Mouse (Mus musculus): ENCODE measurements around the gene Gm14410. TPM values are rescaled to one million over a fixed set of nuclear protein-coding genes. Genes with fewer than 3 reads are reported as not detected.
"Not testable (repeated sequence)": the region's sequence is repeated elsewhere in the genome, so short reads cannot be mapped to it uniquely, and the experiment has no call there.

Gm14410 gene
- polyA plus RNA-seq (2015; fragmentation: Nextera tagmentation; extraction: Ambion mirVana): 4.2 and 5.0 TPM in 2 replicates

DNA sequence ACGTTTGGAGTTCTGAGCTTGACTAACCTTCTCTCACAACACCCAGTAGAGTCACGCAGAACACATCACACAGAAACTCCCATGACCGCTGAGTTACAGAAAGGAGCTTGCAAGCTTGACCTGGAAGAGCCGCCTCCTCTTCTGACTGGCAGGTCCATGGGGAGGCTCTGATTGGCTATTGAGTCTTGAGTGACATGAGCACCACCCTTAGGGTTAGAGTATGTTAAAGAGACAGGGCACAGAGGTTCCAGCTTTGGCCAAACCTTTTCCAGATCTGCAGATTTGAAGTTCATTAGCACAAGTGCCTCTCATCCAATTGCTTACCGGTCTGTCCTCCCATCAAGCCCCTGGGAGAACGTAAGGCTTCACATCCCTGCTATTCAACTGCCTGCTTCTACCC is at the start of gene Gm14410:
Gm14410 (minus strand) TSS at position 81 of the 400 bp plus-strand sequence.
- not testable (repeated sequence) for H3K27me3 ChIP-seq (ENCODE audit: insufficient read depth, low read length); H3K9me3 ChIP-seq (ENCODE audit: low read length); H3K4me1 ChIP-seq (ENCODE audit: insufficient read depth); H3K4me2 ChIP-seq (ENCODE audit: low read depth, low read length); H3K36me3 ChIP-seq (replicated peaks; ENCODE audit: insufficient read depth, low read length); ATAC-seq; DNase-seq; H3K9ac ChIP-seq (replicated peaks); H3K27ac ChIP-seq (ENCODE audit: low read depth)
- WGBS (ENCODE audit: insufficient replicate concordance): 7% methylated on average over 3 of the region's 6 CpGs
- H3K4me3 ChIP-seq (ENCODE audit: low read depth, low read length): 0 out of 2 replicates have a peak within 1 kb of the TSS, but pooled peaks have one; percentile 31

- ATAC-seq; DNase-seq; H3K27ac ChIP-seq (ENCODE audit: low read depth); H3K9ac ChIP-seq (replicated peaks); H3K9me3 ChIP-seq (ENCODE audit: low read length); H3K4me2 ChIP-seq (ENCODE audit: low read depth, low read length); H3K27me3 ChIP-seq (ENCODE audit: insufficient read depth, low read length); H3K4me3 ChIP-seq (ENCODE audit: low read depth, low read length); H3K36me3 ChIP-seq (replicated peaks; ENCODE audit: insufficient read depth, low read length); H3K4me1 ChIP-seq (ENCODE audit: insufficient read depth): not testable (repeated sequence)
- WGBS (ENCODE audit: insufficient replicate concordance): 84% methylated on average over 2 of the region's 2 CpGs
These were observed 41.2 kb upstream of the Gm14410 start for GRCm38 (mm10) chr2:177247449-177247848.

DNA sequence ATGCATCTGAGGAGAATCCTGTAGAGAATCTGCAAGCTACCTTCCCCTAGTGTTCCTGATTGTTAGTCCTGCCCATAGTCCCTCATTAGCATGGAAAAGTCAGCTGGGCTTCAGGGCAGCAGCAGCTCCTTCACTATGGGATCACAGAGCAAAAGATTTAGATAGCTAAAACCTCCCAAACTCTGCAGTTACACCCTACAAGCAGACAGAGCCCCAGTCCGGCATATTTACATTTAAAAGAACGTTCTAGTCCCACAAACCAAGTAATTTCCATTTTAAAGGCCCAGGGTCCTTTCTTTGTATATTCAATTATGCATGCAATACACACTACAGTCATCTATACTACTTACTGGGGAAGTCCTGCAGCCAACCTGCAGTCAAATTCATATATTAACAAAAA is 24.2 kb upstream of the Gm14410 start:
- H3K4me2 ChIP-seq (ENCODE audit: low read depth, low read length); H3K9ac ChIP-seq (replicated peaks); H3K36me3 ChIP-seq (replicated peaks; ENCODE audit: insufficient read depth, low read length); H3K4me3 ChIP-seq (ENCODE audit: low read depth, low read length); ATAC-seq; H3K27me3 ChIP-seq (ENCODE audit: insufficient read depth, low read length); H3K9me3 ChIP-seq (ENCODE audit: low read length); H3K27ac ChIP-seq (ENCODE audit: low read depth); DNase-seq; H3K4me1 ChIP-seq (ENCODE audit: insufficient read depth): not testable (repeated sequence)
- WGBS (ENCODE audit: insufficient replicate concordance): 52% methylated on average over 2 of the region's 2 CpGs

DNA sequence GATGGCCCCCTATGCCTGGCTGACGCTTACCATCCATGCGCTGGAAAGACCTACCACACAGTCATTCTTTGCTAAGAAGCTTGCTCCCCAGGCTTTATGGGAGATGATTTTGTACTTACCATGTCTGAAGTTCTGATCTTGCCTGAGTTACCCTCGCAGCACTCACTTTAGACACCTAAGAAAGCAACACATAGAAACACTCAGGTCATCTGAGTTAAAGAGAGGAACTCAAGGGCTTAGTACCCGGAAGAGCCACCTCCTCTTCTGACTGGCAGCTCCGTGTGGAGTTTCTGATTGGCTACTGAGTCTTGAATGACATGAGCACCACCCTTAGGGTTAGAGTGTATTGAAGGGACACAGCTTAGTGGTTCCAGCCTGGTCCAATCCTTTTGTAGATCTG is 33.5 kb downstream of the Gm14410 start:
- not testable (repeated sequence) for H3K27me3 ChIP-seq (ENCODE audit: insufficient read depth, low read length); H3K4me3 ChIP-seq (ENCODE audit: low read depth, low read length); DNase-seq; ATAC-seq; H3K27ac ChIP-seq (ENCODE audit: low read depth); H3K4me2 ChIP-seq (ENCODE audit: low read depth, low read length); H3K4me1 ChIP-seq (ENCODE audit: insufficient read depth); H3K9ac ChIP-seq (replicated peaks); H3K36me3 ChIP-seq (replicated peaks; ENCODE audit: insufficient read depth, low read length); H3K9me3 ChIP-seq (ENCODE audit: low read length)
- WGBS (ENCODE audit: insufficient replicate concordance): 83% methylated on average over 4 of the region's 5 CpGs

Other genes with a start within 250 kb of the Gm14410 start
- 2.1 and 2.2 TPM in 2 replicates for gene Gm14419, start 205.5 kb downstream of the Gm14410 start, polyA plus RNA-seq (2015; fragmentation: Nextera tagmentation; extraction: Ambion mirVana)
- gene Gm14401, start 132.1 kb downstream of the Gm14410 start, polyA plus RNA-seq (2015; fragmentation: Nextera tagmentation; extraction: Ambion mirVana): not detected in 2 replicates
- not detected in 2 replicates for gene Gm14409, start 60.6 kb upstream of the Gm14410 start, polyA plus RNA-seq (2015; fragmentation: Nextera tagmentation; extraction: Ambion mirVana)
- not detected in 2 replicates for gene Gm14412, start 117.9 kb upstream of the Gm14410 start, polyA plus RNA-seq (2015; fragmentation: Nextera tagmentation; extraction: Ambion mirVana)
- 1.1 and 1.4 TPM in 2 replicates for gene Gm14418, start 191.9 kb upstream of the Gm14410 start, polyA plus RNA-seq (2015; fragmentation: Nextera tagmentation; extraction: Ambion mirVana)

Measured in liver, postnatal 0 days (tissue).